Mouse (Mus musculus) adrenal gland, postnatal 36 days (tissue): ENCODE measurements around the gene Npepl1. TPM values are rescaled to one million over a fixed set of nuclear protein-coding genes. Genes with fewer than 3 reads are reported as not detected.

Source experiments
- DNase-seq, 2 experiments: peaks; one replicate each; pipeline ENCODE4 v3.0.0; 2021; ENCODE audit warnings: mixed read lengths in 1 of 2
- long read RNA-seq, 2 experiments: library from polyadenylated mRNA; stranded (forward); transcript quantifications; one replicate each; pipeline ENCODE4 v2.0.0; 2021; ENCODE audit warnings: borderline sequencing depth in 2 of 2
- total RNA-seq, 2 experiments: library from RNA; stranded (reverse); gene quantifications; 2 replicates each; pipeline ENCODE4 v1.2.3; 2021

Gene Npepl1
- 10 to 100 TPM; 58.4 to 69.0 TPM for total RNA-seq
- long read RNA-seq, experiment 1, transcript Npepl1-201 (12 exons, 2,467 nt) = major isoform, 160 of 228 reads
- long read RNA-seq, experiment 1, partial matches to known transcripts = 17 of 228 reads
- long read RNA-seq, experiment 1, other reads (novel, unspliced or antisense) = 51 of 228 reads
- long read RNA-seq, experiment 2, transcript Npepl1-201 (12 exons, 2,467 nt) = major isoform, 51 of 76 reads
- long read RNA-seq, experiment 2, partial matches to known transcripts = 5 of 76 reads
- long read RNA-seq, experiment 2, other reads (novel, unspliced or antisense) = 20 of 76 reads

GRCm38 (mm10) chr2:174109991-174110782, at the start of gene Npepl1:
TSS of gene Npepl1 (plus strand) at chr2:174110349.
- peak; percentile 82 to 88 for DNase-seq

GRCm38 (mm10) chr2:174061219-174061618, 48.9 kb upstream of the Npepl1 start:
- no peak for DNase-seq

- no peak for DNase-seq
Measured at GRCm38 (mm10) chr2:174063074-174063473, 47.1 kb upstream of the Npepl1 start.

- DNase-seq = no peak
Measured at GRCm38 (mm10) chr2:174063527-174064211, 46.5 kb upstream of the Npepl1 start.

- DNase-seq = no peak
Measured at GRCm38 (mm10) chr2:174067793-174068419, 42.2 kb upstream of the Npepl1 start.

GRCm38 (mm10) chr2:174069532-174070049, 40.6 kb upstream of the Npepl1 start:
- no peak for DNase-seq

GRCm38 (mm10) chr2:174071406-174071805, 38.7 kb upstream of the Npepl1 start:
- peak; percentile 44 to 55 for DNase-seq

GRCm38 (mm10) chr2:174073156-174073790, 36.9 kb upstream of the Npepl1 start:
- peak; percentile 24 to 34 for DNase-seq

- no peak for DNase-seq
Measured at GRCm38 (mm10) chr2:174074621-174075020, 35.5 kb upstream of the Npepl1 start.

GRCm38 (mm10) chr2:174075072-174075570, 35.0 kb upstream of the Npepl1 start:
- peak in 1 of 2 experiments; percentile 13 for DNase-seq

- peak; percentile 94 to 95 for DNase-seq
Measured at GRCm38 (mm10) chr2:174075673-174076432, 34.3 kb upstream of the Npepl1 start, which contains the start of gene Stx16. TSS of gene Stx16 (plus strand) at chr2:174076308.

- no peak for DNase-seq
Measured at GRCm38 (mm10) chr2:174076433-174076824, 33.7 kb upstream of the Npepl1 start.

- peak; percentile 22 to 25 for DNase-seq
Measured at GRCm38 (mm10) chr2:174077004-174077695, 33.0 kb upstream of the Npepl1 start.

- DNase-seq = no peak
Measured at GRCm38 (mm10) chr2:174077776-174078338, 32.3 kb upstream of the Npepl1 start.

GRCm38 (mm10) chr2:174081833-174082232, 28.3 kb upstream of the Npepl1 start:
- DNase-seq = peak in 1 of 2 experiments; percentile 48

- no peak for DNase-seq
Measured at GRCm38 (mm10) chr2:174082380-174082918, 27.7 kb upstream of the Npepl1 start.

- no peak for DNase-seq
Measured at GRCm38 (mm10) chr2:174095086-174095485, 15.1 kb upstream of the Npepl1 start.

- DNase-seq = no peak
Measured at GRCm38 (mm10) chr2:174102399-174102798, 7.8 kb upstream of the Npepl1 start.

- no peak for DNase-seq
Measured at GRCm38 (mm10) chr2:174103527-174103926, 6.6 kb upstream of the Npepl1 start.
